Comparison of ENCODE assay signal across 7 mouse cellular contexts in genomic region chr12:111272420-111272819, GRCm38 (mm10). TPM values are rescaled to one million over a fixed set of nuclear protein-coding genes. Genes with fewer than 3 reads are reported as not detected.
DNase-seq lines count a peak whose midpoint lies in the region; TF ChIP-seq lines count a peak whose summit lies in the region.

No protein-coding gene starts in this region.

- H3K27ac ChIP-seq in small intestine, adult 2 months (ENCODE audit: insufficient read depth, low read depth, low read length): no peak overlapping the region

- peaks cover 13% of the 10 kb centered on the region; the same call in 1 of the 2 replicates for H3K27me3 ChIP-seq in small intestine, adult 2 months (ENCODE audit: control insufficient read depth, insufficient read depth, low read length)

- peaks cover 38% of the 10 kb centered on the region for H3K4me1 ChIP-seq in small intestine, adult 2 months (ENCODE audit: control insufficient read depth, insufficient read depth, insufficient read length, low read length)

- TF ChIP-seq POLR2A in small intestine, adult 2 months (IDR thresholded peaks at IDR 0.05; ENCODE audit: low read depth, low read length): no peak

- H3K4me3 ChIP-seq in small intestine, adult 2 months (ENCODE audit: low read depth, low read length): peak overlapping the region; percentile 38

- peaks cover 25% of the 10 kb centered on the region for H3K36me3 ChIP-seq in small intestine, adult 2 months (ENCODE audit: control insufficient read depth, insufficient read depth, low read length)

- peak; percentile 90; the same call in 1 of the 2 replicates for TF ChIP-seq CTCF in small intestine, adult 2 months (IDR thresholded peaks at IDR 0.05; ENCODE audit: extremely low read depth, insufficient read length, insufficient replicate concordance, low read depth, low read length)

- DNase-seq in CD8-positive naive resting alpha-beta T cell, adult 2 months (ENCODE audit: low read depth in 2 of 2, low spot score in 2 of 2): peak; percentile 44 to 57
- peak; percentile 31 for DNase-seq in MEL-GATA-1-ER (ENCODE audit: extremely low read depth, low read depth)
- DNase-seq in cerebellum, adult 8-10 months: peak; percentile 83
- DNase-seq in gastrocnemius, postnatal 10 days: peak; percentile 81
- peak; percentile 87 to 93 for DNase-seq in kidney, postnatal 36 days
- DNase-seq in lung, adult 18-20 months: peak; percentile 71 to 72

- WGBS in small intestine, adult 2 months: 28% methylated on average over 12 of the region's 12 CpGs

RNA-seq across cellular contexts. Expression of gene Amn, which starts 1.5 kb away (rescaled TPM):
- total RNA-seq in gastrocnemius, postnatal 10 days (2021): under 1 TPM in 1 of 2 experiments, not detected in 1; 0.34 TPM
- 127 and 1,225 TPM in 2 replicates for polyA plus RNA-seq in small intestine, adult 2 months (2012; rRNA removed)

Comparison
In these comparisons a context has a peak if more than half of its experiments do, and no peak if none do; other contexts are left out.
1. DNase-seq: peak in every context shown above with its lines; median percentile 90 in kidney, postnatal 36 days; 83 in cerebellum, adult 8-10 months; 81 in gastrocnemius, postnatal 10 days; 72 in lung, adult 18-20 months; 50 in CD8-positive naive resting alpha-beta T cell, adult 2 months; 31 in MEL-GATA-1-ER.